Mouse (Mus musculus): ENCODE measurements at regions not wholly inside any gene's neighbourhood (a gene's known extent, or its start where the extent isn't known, plus 50 kb on each side); places are given as distances from the start of the nearest gene placed in this dataset.

- Histone ChIP-seq H3K4me3 (ENCODE audit: low read depth, low read length) (no peak overlapping the region), H3K27ac (ENCODE audit: low read depth, low read length) (no peak overlapping the region), H3K9me3 (ENCODE audit: control insufficient read depth) (no peaks in the 10 kb centered on the region), H3K4me2 (replicated peaks; ENCODE audit: low read depth) (no peak overlapping the region), H3K4me1 (replicated peaks; ENCODE audit: control insufficient read depth, insufficient read depth, low read length) (no peaks in the 10 kb centered on the region), H3K36me3 (ENCODE audit: control insufficient read depth, insufficient read depth) (no peaks in the 10 kb centered on the region), H3K9ac (ENCODE audit: low read depth, low read length) (no peak overlapping the region), H3K27me3 (replicated peaks; ENCODE audit: control insufficient read depth, insufficient read depth, low read length) (no peaks in the 10 kb centered on the region)
- peak; percentile 39; the same call in 1 of the 2 replicates for TF ChIP-seq CTCF (IDR thresholded peaks at IDR 0.05; ENCODE audit: low read depth)
- ATAC-seq = no peak
- 82% methylated on average over 6 of the region's 6 CpGs for WGBS
Observed at GRCm38 (mm10) chr13:101068489-101068888, 235.3 kb upstream of the Slc30a5 start.

- Histone ChIP-seq H3K4me3 (ENCODE audit: low read depth, low read length) (no peak overlapping the region), H3K9me3 (ENCODE audit: control insufficient read depth) (no peaks in the 10 kb centered on the region), H3K27me3 (replicated peaks; ENCODE audit: control insufficient read depth, insufficient read depth, low read length) (no peaks in the 10 kb centered on the region), H3K27ac (ENCODE audit: low read depth, low read length) (no peak overlapping the region), H3K9ac (ENCODE audit: low read depth, low read length) (no peak overlapping the region), H3K4me2 (replicated peaks; ENCODE audit: low read depth) (no peak overlapping the region), H3K4me1 (replicated peaks; ENCODE audit: control insufficient read depth, insufficient read depth, low read length) (no peaks in the 10 kb centered on the region), H3K36me3 (ENCODE audit: control insufficient read depth, insufficient read depth) (no peaks in the 10 kb centered on the region)
- no peak for ATAC-seq
- 38% methylated on average over 8 of the region's 8 CpGs for WGBS
- TF ChIP-seq CTCF (IDR thresholded peaks at IDR 0.05; ENCODE audit: low read depth) = no peak
Observed at GRCm38 (mm10) chr13:101062582-101062981, 229.4 kb upstream of the Slc30a5 start.

- no peaks in the 10 kb centered on the region for H3K36me3 ChIP-seq (ENCODE audit: control insufficient read depth, insufficient read depth)
- no peak overlapping the region for H3K4me3 ChIP-seq (ENCODE audit: low read depth, low read length)
- no peak overlapping the region for H3K4me2 ChIP-seq (replicated peaks; ENCODE audit: low read depth)
- H3K27me3 ChIP-seq (replicated peaks; ENCODE audit: control insufficient read depth, insufficient read depth, low read length) = no peaks in the 10 kb centered on the region
- H3K4me1 ChIP-seq (replicated peaks; ENCODE audit: control insufficient read depth, insufficient read depth, low read length) = no peaks in the 10 kb centered on the region
- no peaks in the 10 kb centered on the region for H3K9me3 ChIP-seq (ENCODE audit: control insufficient read depth)
- H3K9ac ChIP-seq (ENCODE audit: low read depth, low read length) = no peak overlapping the region
- no peak for ATAC-seq
- no peak overlapping the region for H3K27ac ChIP-seq (ENCODE audit: low read depth, low read length)
- no peak for TF ChIP-seq CTCF (IDR thresholded peaks at IDR 0.05; ENCODE audit: low read depth)
- WGBS = 77% methylated on average over 15 of the region's 15 CpGs
Observed at GRCm38 (mm10) chr13:101061233-101062144, 228.3 kb upstream of the Slc30a5 start.

- H3K4me3 ChIP-seq (ENCODE audit: low read depth, low read length) = no peak overlapping the region
- no peak overlapping the region for H3K9ac ChIP-seq (ENCODE audit: low read depth, low read length)
- 85% methylated on average over 1 of the region's 1 CpGs for WGBS
- ATAC-seq = no peak
- no peaks in the 10 kb centered on the region for H3K27me3 ChIP-seq (replicated peaks; ENCODE audit: control insufficient read depth, insufficient read depth, low read length)
- H3K4me1 ChIP-seq (replicated peaks; ENCODE audit: control insufficient read depth, insufficient read depth, low read length) = no peaks in the 10 kb centered on the region
- no peaks in the 10 kb centered on the region for H3K36me3 ChIP-seq (ENCODE audit: control insufficient read depth, insufficient read depth)
- no peak for TF ChIP-seq CTCF (IDR thresholded peaks at IDR 0.05; ENCODE audit: low read depth)
- no peak overlapping the region for H3K27ac ChIP-seq (ENCODE audit: low read depth, low read length)
- H3K4me2 ChIP-seq (replicated peaks; ENCODE audit: low read depth) = no peak overlapping the region
- H3K9me3 ChIP-seq (ENCODE audit: control insufficient read depth) = no peaks in the 10 kb centered on the region
Observed at GRCm38 (mm10) chr13:101049511-101049910, 216.3 kb upstream of the Slc30a5 start.

GRCm38 (mm10) chr13:101032594-101032993 is 199.4 kb upstream of the Slc30a5 start:
- TF ChIP-seq CTCF (IDR thresholded peaks at IDR 0.05; ENCODE audit: low read depth) = no peak
- H3K9ac ChIP-seq (ENCODE audit: low read depth, low read length) = no peak overlapping the region
- no peak for ATAC-seq
- no peaks in the 10 kb centered on the region for H3K9me3 ChIP-seq (ENCODE audit: control insufficient read depth)
- WGBS = 57% methylated on average over 1 of the region's 1 CpGs
- no peaks in the 10 kb centered on the region for H3K27me3 ChIP-seq (replicated peaks; ENCODE audit: control insufficient read depth, insufficient read depth, low read length)
- H3K27ac ChIP-seq (ENCODE audit: low read depth, low read length) = no peak overlapping the region
- H3K4me2 ChIP-seq (replicated peaks; ENCODE audit: low read depth) = no peak overlapping the region
- H3K4me3 ChIP-seq (ENCODE audit: low read depth, low read length) = no peak overlapping the region
- H3K36me3 ChIP-seq (ENCODE audit: control insufficient read depth, insufficient read depth) = no peaks in the 10 kb centered on the region
- no peaks in the 10 kb centered on the region for H3K4me1 ChIP-seq (replicated peaks; ENCODE audit: control insufficient read depth, insufficient read depth, low read length)

GRCm38 (mm10) chr13:101026043-101026442 is 192.8 kb upstream of the Slc30a5 start:
- ATAC-seq = no peak
- Histone ChIP-seq H3K9me3 (ENCODE audit: control insufficient read depth) (no peaks in the 10 kb centered on the region), H3K4me2 (replicated peaks; ENCODE audit: low read depth) (no peak overlapping the region), H3K9ac (ENCODE audit: low read depth, low read length) (no peak overlapping the region), H3K4me3 (ENCODE audit: low read depth, low read length) (no peak overlapping the region), H3K36me3 (ENCODE audit: control insufficient read depth, insufficient read depth) (no peaks in the 10 kb centered on the region), H3K27me3 (replicated peaks; ENCODE audit: control insufficient read depth, insufficient read depth, low read length) (no peaks in the 10 kb centered on the region), H3K4me1 (replicated peaks; ENCODE audit: control insufficient read depth, insufficient read depth, low read length) (no peaks in the 10 kb centered on the region), H3K27ac (ENCODE audit: low read depth, low read length) (no peak overlapping the region)
- TF ChIP-seq CTCF (IDR thresholded peaks at IDR 0.05; ENCODE audit: low read depth) = no peak

All from intestine, postnatal 0 days (tissue).